Mouse (Mus musculus): ENCODE data around the gene Adcy2. TPM values are rescaled to one million over a fixed set of nuclear protein-coding genes. Genes with fewer than 3 reads are reported as not detected.

Adcy2 gene
- polyA plus RNA-seq, 1 experiment from 2014 or later: 0.31 TPM

GRCm38 (mm10) chr13:68793286-68793685 is 206.1 kb downstream of the Adcy2 start:
- TF ChIP-seq CTCF (IDR thresholded peaks at IDR 0.05; ENCODE audit: low read depth) (no peak), EP300 (IDR thresholded peaks at IDR 0.05; ENCODE audit: low read depth) (no peak)
- DNase-seq (no peak), ATAC-seq (no peak)
- Histone ChIP-seq H3K9ac (replicated peaks) (no peak overlapping the region), H3K4me2 (ENCODE audit: low read depth, low read length) (no peak overlapping the region), H3K27ac (ENCODE audit: low read depth) (no peak overlapping the region), H3K27me3 (ENCODE audit: insufficient read depth, low read length) (no peaks in the 10 kb centered on the region), H3K9me3 (ENCODE audit: low read length) (no peaks in the 10 kb centered on the region), H3K36me3 (replicated peaks; ENCODE audit: insufficient read depth, low read length) (no peaks in the 10 kb centered on the region), H3K4me3 (ENCODE audit: low read depth, low read length) (no peak overlapping the region), H3K4me1 (ENCODE audit: insufficient read depth) (no peaks in the 10 kb centered on the region)

- WGBS (ENCODE audit: insufficient replicate concordance): 72% methylated on average over 8 of the region's 8 CpGs
- Histone ChIP-seq H3K4me1 (ENCODE audit: insufficient read depth) (no peaks in the 10 kb centered on the region), H3K27ac (ENCODE audit: low read depth) (no peak overlapping the region), H3K4me2 (ENCODE audit: low read depth, low read length) (no peak overlapping the region), H3K27me3 (ENCODE audit: insufficient read depth, low read length) (no peaks in the 10 kb centered on the region), H3K36me3 (replicated peaks; ENCODE audit: insufficient read depth, low read length) (no peaks in the 10 kb centered on the region), H3K9me3 (ENCODE audit: low read length) (no peaks in the 10 kb centered on the region), H3K9ac (replicated peaks) (no peak overlapping the region), H3K4me3 (ENCODE audit: low read depth, low read length) (no peak overlapping the region)
- TF ChIP-seq EP300 (IDR thresholded peaks at IDR 0.05; ENCODE audit: low read depth): no peak
- no peak for TF ChIP-seq CTCF (IDR thresholded peaks at IDR 0.05; ENCODE audit: low read depth)
- no peak for DNase-seq
- no peak for ATAC-seq
These were observed 211.9 kb downstream of the Adcy2 start for GRCm38 (mm10) chr13:68787286-68788061.

- TF ChIP-seq EP300 (IDR thresholded peaks at IDR 0.05; ENCODE audit: low read depth) (no peak), CTCF (IDR thresholded peaks at IDR 0.05; ENCODE audit: low read depth) (no peak)
- H3K27ac ChIP-seq (ENCODE audit: low read depth): no peak overlapping the region
- H3K9me3 ChIP-seq (ENCODE audit: low read length): no peaks in the 10 kb centered on the region
- H3K27me3 ChIP-seq (ENCODE audit: insufficient read depth, low read length): no peaks in the 10 kb centered on the region
- H3K36me3 ChIP-seq (replicated peaks; ENCODE audit: insufficient read depth, low read length): no peaks in the 10 kb centered on the region
- H3K4me1 ChIP-seq (ENCODE audit: insufficient read depth): no peaks in the 10 kb centered on the region
- WGBS (ENCODE audit: insufficient replicate concordance): 30% methylated on average over 1 of the region's 1 CpGs
- no peak overlapping the region for H3K9ac ChIP-seq (replicated peaks)
- no peak overlapping the region for H3K4me3 ChIP-seq (ENCODE audit: low read depth, low read length)
- ATAC-seq: no peak
- no peak overlapping the region for H3K4me2 ChIP-seq (ENCODE audit: low read depth, low read length)
- DNase-seq: no peak
These were observed 216.2 kb downstream of the Adcy2 start for GRCm38 (mm10) chr13:68783096-68783495.

- Histone ChIP-seq H3K27ac (ENCODE audit: low read depth) (no peak overlapping the region), H3K4me1 (ENCODE audit: insufficient read depth) (no peaks in the 10 kb centered on the region), H3K9ac (replicated peaks) (no peak overlapping the region), H3K27me3 (ENCODE audit: insufficient read depth, low read length) (no peaks in the 10 kb centered on the region), H3K36me3 (replicated peaks; ENCODE audit: insufficient read depth, low read length) (no peaks in the 10 kb centered on the region), H3K4me2 (ENCODE audit: low read depth, low read length) (no peak overlapping the region), H3K9me3 (ENCODE audit: low read length) (no peaks in the 10 kb centered on the region), H3K4me3 (ENCODE audit: low read depth, low read length) (no peak overlapping the region)
- no peak for DNase-seq
- ATAC-seq: no peak
- TF ChIP-seq CTCF (IDR thresholded peaks at IDR 0.05; ENCODE audit: low read depth): no peak
- no peak for TF ChIP-seq EP300 (IDR thresholded peaks at IDR 0.05; ENCODE audit: low read depth)
- WGBS (ENCODE audit: insufficient replicate concordance): 65% methylated on average over 6 of the region's 6 CpGs
These were observed 221.2 kb downstream of the Adcy2 start for GRCm38 (mm10) chr13:68778011-68778672.

GRCm38 (mm10) chr13:68773599-68774211 is 225.6 kb downstream of the Adcy2 start:
- TF ChIP-seq CTCF (IDR thresholded peaks at IDR 0.05; ENCODE audit: low read depth): no peak
- TF ChIP-seq EP300 (IDR thresholded peaks at IDR 0.05; ENCODE audit: low read depth): no peak
- Histone ChIP-seq H3K9ac (replicated peaks) (no peak overlapping the region), H3K27me3 (ENCODE audit: insufficient read depth, low read length) (no peaks in the 10 kb centered on the region), H3K4me3 (ENCODE audit: low read depth, low read length) (no peak overlapping the region), H3K9me3 (ENCODE audit: low read length) (no peaks in the 10 kb centered on the region), H3K36me3 (replicated peaks; ENCODE audit: insufficient read depth, low read length) (no peaks in the 10 kb centered on the region), H3K4me2 (ENCODE audit: low read depth, low read length) (no peak overlapping the region), H3K27ac (ENCODE audit: low read depth) (no peak overlapping the region), H3K4me1 (ENCODE audit: insufficient read depth) (no peaks in the 10 kb centered on the region)
- 66% methylated on average over 2 of the region's 2 CpGs for WGBS (ENCODE audit: insufficient replicate concordance)
- ATAC-seq: no peak
- DNase-seq: no peak

- H3K27me3 ChIP-seq (ENCODE audit: insufficient read depth, low read length): no peaks in the 10 kb centered on the region
- 84% methylated on average over 3 of the region's 3 CpGs for WGBS (ENCODE audit: insufficient replicate concordance)
- H3K4me1 ChIP-seq (ENCODE audit: insufficient read depth): no peaks in the 10 kb centered on the region
- no peaks in the 10 kb centered on the region for H3K9me3 ChIP-seq (ENCODE audit: low read length)
- no peak for ATAC-seq
- no peak overlapping the region for H3K27ac ChIP-seq (ENCODE audit: low read depth)
- H3K9ac ChIP-seq (replicated peaks): no peak overlapping the region
- no peak for DNase-seq
- no peak for TF ChIP-seq EP300 (IDR thresholded peaks at IDR 0.05; ENCODE audit: low read depth)
- TF ChIP-seq CTCF (IDR thresholded peaks at IDR 0.05; ENCODE audit: low read depth): no peak
- H3K36me3 ChIP-seq (replicated peaks; ENCODE audit: insufficient read depth, low read length): no peaks in the 10 kb centered on the region
- H3K4me2 ChIP-seq (ENCODE audit: low read depth, low read length): no peak overlapping the region
- no peak overlapping the region for H3K4me3 ChIP-seq (ENCODE audit: low read depth, low read length)
These were observed 230.8 kb downstream of the Adcy2 start for GRCm38 (mm10) chr13:68768588-68768987.

All from liver, postnatal 0 days (tissue).